Mouse (Mus musculus) kidney, postnatal 25 days (tissue): ENCODE data around the gene Ikzf2.

Experiments used
- DNase-seq, 2 experiments: peaks; one replicate each; pipeline ENCODE4 v3.0.0; 2021; ENCODE audit warnings: mixed read lengths in 2 of 2

The Ikzf2 gene

GRCm38 (mm10) chr1:69507513-69507912 is 179.5 kb downstream of the Ikzf2 start:
- no peak for DNase-seq

- no peak for DNase-seq
Observed at GRCm38 (mm10) chr1:69506615-69507159, 180.4 kb downstream of the Ikzf2 start.

- DNase-seq = no peak
Observed at GRCm38 (mm10) chr1:69506011-69506410, 181.0 kb downstream of the Ikzf2 start.

- DNase-seq = no peak
Observed at GRCm38 (mm10) chr1:69500388-69500787, 186.7 kb downstream of the Ikzf2 start.

- DNase-seq = no peak
Observed at GRCm38 (mm10) chr1:69499652-69500051, 187.4 kb downstream of the Ikzf2 start.

GRCm38 (mm10) chr1:69498862-69499306 is 188.2 kb downstream of the Ikzf2 start:
- no peak for DNase-seq

GRCm38 (mm10) chr1:69496055-69496454 is 191.0 kb downstream of the Ikzf2 start:
- DNase-seq = no peak

- no peak for DNase-seq
Observed at GRCm38 (mm10) chr1:69493309-69494047, 193.6 kb downstream of the Ikzf2 start.

GRCm38 (mm10) chr1:69492013-69492412 is 195.0 kb downstream of the Ikzf2 start:
- no peak for DNase-seq

- no peak for DNase-seq
Observed at GRCm38 (mm10) chr1:69489026-69489425, 198.0 kb downstream of the Ikzf2 start.

GRCm38 (mm10) chr1:69488625-69489024 is 198.4 kb downstream of the Ikzf2 start:
- DNase-seq = no peak
